Mouse (Mus musculus) 416B (cell line): ENCODE data around the gene Gzmd.

Source experiments
- DNase-seq: peaks from one replicate; pipeline ENCODE4 v3.0.0; 2011; ENCODE audit warnings: low read depth

Gzmd gene

GRCm38 (mm10) chr14:56082016-56082415 is 50.4 kb downstream of the Gzmd start:
- no peak for DNase-seq
